Mouse (Mus musculus) left cerebral cortex, postnatal 4 days (tissue): Measurements from ENCODE around the gene Zfp61. TPM values are rescaled to one million over a fixed set of nuclear protein-coding genes. Genes with fewer than 3 reads are reported as not detected.
A peak's percentile ranks its signal among the peaks of the same experiment; 100 is the strongest.
"Not testable (repeated sequence)": the region's sequence is repeated elsewhere in the genome, so short reads cannot be mapped to it uniquely, and the experiment has no call there.

Experiments used
- DNase-seq: peaks from one replicate; pipeline ENCODE4 v3.0.0-alpha.2; 2022
- intact Hi-C: fragments of 180-260 bp; cut with DNase I; formaldehyde crosslinking; loops from one replicate; pipeline ENCODE4 v1.15.1; 2025
- total RNA-seq, 2 experiments: library from RNA; stranded (reverse); gene quantifications; 2 replicates each; pipeline ENCODE4 v1.2.3; 2021

Zfp61 gene
- total RNA-seq, 2 experiments from 2014 or later, result 26.4 to 28.8 TPM

DNA sequence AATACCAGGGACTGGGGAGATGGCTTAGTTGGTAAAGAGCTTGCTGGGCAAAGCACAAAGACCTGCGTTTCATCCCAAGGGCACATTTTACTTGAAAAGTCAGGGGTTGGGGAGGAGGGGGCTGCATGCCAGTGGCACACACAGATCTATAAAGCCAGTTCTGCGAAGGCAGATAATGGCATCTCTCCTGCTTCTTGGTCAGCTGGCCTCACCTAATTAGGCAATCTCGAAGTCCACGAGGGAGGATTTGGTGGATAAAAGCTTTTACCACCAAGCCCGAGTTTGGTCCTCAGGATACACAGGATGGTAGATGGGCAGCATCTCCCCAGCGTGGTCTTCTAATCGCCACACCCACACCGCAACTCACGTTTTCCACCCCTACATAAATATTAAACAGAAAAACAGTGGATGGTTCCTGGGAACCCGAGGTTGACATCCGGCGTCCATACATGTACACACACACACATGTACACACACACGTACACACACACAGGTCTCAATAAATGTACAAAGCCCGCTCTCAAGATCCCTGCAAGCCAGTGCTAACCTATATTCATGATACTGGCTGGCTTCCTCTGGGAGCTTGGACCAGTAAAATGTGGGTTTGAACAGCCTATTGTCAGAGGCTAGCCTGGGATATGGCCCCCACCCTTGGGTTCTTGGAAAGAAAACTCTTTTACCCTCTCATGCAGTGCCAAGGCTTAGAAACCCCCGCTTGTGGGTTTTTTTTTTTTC is 3.5 kb downstream of the Zfp61 start:
- intact Hi-C loops, result no loop called here
- no peak for DNase-seq

- intact Hi-C loops, result no loop called here
Observed at GRCm38 (mm10) chr7:24296386-24296785, 4.6 kb downstream of the Zfp61 start.

GRCm38 (mm10) chr7:24295376-24295775 is 5.7 kb downstream of the Zfp61 start:
- DNase-seq, result no peak
- intact Hi-C loops, result no loop called here

More at GRCm38 (mm10) chr7:24296386-24296785, 4.6 kb downstream of the Zfp61 start:
- DNase-seq, result no peak

GRCm38 (mm10) chr7:24294763-24295162 is 6.3 kb downstream of the Zfp61 start:
- intact Hi-C loops, result no loop called here
- DNase-seq, result no peak

DNA sequence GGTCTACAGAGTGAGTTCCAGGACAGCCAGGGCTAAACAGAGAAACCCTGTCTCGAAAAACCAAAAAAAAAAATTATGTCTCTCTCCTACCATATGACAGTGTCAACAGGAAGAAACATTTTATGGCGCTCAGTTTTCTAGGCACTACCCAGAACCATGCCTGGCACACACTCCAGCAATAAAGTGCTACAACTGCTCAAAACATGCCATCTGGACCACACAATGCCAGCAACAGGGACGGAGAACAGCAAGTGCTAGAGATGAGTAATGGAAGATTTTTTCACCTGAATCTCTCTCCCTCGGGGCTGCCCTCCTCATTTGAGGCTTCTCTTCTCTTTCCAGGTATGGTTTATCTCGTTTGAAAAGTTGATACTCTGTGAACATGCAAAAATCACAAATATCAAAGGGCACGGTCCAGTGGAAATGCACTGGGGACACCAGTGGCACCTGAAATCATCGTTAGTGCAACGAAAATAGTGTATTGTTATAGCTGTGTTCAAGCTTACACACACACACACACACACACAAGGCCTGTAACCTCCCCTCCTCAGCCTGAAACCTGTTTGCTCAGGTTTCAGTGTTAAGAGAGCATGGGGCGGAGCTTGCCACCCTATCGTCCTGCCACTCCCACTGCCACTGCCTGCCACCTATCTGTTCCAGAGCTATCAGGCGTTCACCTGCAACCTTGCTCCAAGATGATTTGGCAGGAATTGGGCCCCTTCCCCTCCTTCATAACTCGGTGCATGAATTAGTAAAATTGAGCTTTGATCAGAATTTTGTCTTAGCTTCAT is 7.8 kb downstream of the Zfp61 start:
- intact Hi-C loops, result no loop called here
- no peak for DNase-seq

DNA sequence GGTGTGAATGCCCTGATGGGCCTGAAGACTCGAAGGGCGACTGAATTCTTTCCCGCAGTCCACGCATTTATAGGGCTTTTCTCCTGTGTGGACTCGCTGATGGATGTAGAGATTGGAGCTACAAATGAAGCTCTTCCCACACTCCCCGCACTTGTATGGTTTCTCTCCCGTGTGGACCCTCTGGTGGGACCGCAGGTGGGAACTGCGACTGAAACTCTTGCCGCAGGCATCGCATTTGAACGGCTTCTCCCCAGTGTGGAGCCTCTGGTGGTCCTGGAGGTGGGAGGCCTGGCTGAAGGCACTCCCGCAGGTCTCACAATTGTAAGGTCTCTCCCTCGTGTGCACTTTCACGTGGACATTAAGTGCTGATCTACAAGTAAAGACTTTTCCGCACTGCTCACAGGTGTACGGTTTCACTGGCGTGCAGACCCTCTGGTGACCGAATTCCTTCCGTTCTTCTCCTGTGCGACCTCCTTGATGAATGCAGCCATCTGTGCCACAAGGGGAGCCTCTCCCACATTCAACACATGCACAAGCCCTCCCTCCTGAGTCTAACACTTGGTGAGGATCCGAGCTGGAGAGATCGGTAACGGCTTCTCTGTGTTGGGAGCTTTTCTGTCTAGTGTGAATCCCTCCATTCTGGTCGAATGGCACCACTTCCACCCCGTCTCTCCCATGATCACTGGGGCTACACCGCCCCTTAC is 9.5 kb downstream of the Zfp61 start:
- intact Hi-C loops, result no loop called here
- no peak for DNase-seq

DNA sequence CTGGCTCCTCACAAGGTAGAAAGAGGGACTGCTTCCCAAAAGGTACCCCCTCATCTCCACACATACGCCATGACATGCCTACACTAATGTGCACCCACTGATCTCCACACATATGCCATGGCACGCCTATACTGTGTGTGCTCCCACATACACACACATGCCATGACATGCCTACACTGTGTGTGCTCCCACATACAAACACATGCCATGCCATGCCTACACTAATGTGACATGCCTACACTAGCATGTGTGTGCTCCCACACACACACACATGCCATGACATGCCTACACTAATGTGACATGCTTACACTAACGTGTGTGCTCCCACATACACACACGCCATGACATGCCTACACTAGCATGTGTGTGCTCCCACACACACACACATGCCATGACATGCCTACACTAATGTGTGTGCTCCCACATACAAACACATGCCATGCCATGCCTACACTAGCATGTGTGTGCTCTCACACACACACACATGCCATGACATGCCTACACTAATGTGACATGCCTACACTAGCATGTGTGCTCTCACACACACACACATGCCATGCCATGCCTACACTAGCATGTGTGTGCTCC is 10.8 kb downstream of the Zfp61 start:
- no peak for DNase-seq
- intact Hi-C loops, result no loop called here

DNA sequence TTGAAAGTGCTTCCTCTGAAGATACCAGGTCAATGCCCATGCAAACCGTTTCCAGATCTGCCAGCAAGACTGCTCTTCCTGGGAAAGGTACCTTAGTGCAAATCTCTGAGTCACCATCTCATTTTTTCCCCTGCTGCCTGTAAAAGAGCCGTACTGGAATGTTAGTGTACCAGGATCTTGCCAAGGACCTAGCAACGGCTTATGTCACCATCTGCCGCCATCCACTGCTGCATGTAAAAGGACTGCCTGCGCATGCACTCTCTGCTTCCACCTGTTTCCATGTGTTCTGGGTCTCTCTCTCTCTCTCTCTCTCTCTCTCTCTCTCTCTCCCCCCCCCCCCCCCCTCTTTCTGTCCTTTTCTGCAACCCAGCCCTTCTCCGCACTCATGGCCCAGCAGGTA is 12.5 kb downstream of the Zfp61 start:
- DNase-seq, result no peak
- intact Hi-C loops, result loop anchor here (10.0 kb wide), 1 partner anchor 324 kb away; no protein-coding TSS in a partner anchor

DNA sequence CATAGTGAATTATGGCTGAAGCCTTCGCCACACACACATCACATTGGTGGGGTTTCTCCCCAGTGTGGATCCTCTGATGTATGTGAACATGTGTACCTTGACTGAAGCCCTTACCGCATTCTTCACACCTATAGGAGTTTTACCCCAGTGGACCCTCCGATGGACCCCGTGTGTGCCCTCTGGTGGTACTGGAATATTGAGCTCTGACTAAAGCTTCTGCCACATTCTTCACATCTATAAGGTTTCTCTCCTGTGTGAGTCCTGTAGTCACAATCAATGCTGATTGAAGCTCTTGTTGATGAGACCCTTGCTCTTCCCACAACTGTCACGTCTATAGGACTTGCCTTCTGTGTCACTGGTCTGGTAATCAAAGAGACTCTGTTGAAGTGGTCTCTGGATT is 13.4 kb downstream of the Zfp61 start:
- DNase-seq, result no peak
- intact Hi-C loops, result loop anchor here (10.0 kb wide), 1 partner anchor 323 kb away; no protein-coding TSS in a partner anchor

DNA sequence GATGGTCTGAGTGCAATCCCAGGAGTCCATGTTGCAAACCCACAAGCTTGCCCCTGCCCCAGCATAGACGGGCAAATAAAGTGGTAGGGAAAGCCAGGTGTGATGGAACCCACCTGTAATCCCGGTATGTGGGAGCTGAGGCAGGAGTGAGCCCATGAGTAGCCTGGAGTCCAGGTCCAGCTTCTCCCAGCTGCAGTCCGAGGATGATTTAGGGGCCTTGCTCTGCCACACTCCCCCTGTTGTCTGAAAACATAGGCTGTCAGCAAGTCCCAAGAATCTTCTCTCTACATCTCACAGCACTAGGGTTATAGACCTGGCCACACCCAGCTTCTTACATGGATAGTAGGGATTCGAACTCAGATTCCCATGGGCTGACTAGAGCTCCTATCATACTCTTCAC is 14.1 kb downstream of the Zfp61 start:
- intact Hi-C loops, result loop anchor here (10.0 kb wide), 1 partner anchor 322 kb away; no protein-coding TSS in a partner anchor
- no peak for DNase-seq

DNA sequence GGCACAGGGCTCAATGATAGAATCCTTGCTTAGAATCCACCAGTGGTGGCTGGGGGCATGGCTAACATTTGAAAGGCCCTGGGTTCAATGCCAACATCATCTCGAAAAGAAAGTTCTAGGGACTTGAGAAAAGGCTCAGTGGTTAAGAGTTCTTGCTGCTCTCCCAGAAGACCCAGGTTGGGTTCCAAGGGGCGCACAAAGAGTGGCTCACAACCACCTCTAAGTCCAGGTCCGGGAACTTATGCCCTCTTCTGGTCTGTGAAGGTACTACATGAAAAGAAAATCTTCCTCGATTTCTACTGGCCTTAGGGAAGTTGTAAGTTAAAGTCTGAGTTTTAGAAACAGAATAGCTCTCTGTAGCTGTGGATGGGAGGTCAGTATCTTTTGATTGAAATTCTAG is 14.9 kb downstream of the Zfp61 start:
- DNase-seq, result no peak
- intact Hi-C loops, result loop anchor here (10.0 kb wide), 1 partner anchor 321 kb away; no protein-coding TSS in a partner anchor

DNA sequence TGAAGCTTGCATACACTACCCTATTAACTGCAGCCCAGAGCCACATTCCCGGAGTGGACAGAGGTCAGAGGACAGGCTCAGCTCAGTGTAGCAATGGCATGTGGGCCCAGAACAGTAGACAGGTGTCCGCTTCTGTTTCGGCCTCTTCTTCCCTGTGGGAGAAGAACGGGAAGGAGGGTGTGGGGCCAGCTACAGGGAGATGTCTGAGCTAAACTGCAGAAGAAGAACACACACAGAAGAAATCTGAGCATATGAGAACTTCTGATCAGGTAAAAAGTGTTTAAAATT is 20.2 kb downstream of the Zfp61 start:
- intact Hi-C loops, result loop anchor here (10.0 kb wide), 1 partner anchor 316 kb away; no protein-coding TSS in a partner anchor
- no peak for DNase-seq

DNA sequence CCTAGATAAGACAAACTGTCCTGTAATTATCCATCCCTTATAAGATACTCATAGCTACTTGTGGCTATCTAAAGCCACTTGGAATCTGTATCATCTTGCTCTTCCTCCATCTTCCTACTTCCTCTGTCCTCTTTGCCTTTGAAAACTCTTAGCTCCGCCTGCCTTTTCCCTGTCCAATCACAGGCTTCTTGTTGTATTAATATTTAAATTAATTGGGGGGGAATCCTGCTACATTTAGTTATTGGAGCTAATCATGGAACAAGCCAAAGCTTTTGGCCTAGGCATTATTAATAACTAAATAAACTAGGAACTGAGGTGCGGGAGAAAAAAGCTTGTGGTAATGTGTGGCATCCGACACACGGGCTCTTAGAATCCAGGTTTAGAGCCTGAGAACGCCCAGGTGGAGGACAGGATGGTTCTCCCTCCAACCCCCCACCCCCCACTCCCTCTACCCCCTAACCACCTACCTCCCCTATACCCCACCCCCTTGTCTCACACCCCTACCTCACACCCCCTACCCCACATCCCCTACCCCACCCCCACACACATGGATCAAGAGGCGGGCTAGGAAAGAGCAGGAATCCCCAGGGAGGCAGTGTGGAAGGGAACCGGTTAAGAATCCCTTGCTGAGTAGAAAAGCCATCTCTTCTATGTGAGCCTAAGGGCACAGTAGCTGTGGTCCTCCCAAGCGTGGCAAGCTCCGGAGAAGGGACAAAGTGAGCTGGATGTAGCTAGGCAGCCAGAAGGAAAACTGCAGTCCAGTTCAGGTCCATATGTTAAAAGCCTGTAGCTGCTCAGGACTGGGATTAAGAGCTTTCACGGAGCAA is 20.8 kb downstream of the Zfp61 start:
- no peak for DNase-seq
- intact Hi-C loops, result loop anchor here (10.0 kb wide), 1 partner anchor 315 kb away; no protein-coding TSS in a partner anchor

DNA sequence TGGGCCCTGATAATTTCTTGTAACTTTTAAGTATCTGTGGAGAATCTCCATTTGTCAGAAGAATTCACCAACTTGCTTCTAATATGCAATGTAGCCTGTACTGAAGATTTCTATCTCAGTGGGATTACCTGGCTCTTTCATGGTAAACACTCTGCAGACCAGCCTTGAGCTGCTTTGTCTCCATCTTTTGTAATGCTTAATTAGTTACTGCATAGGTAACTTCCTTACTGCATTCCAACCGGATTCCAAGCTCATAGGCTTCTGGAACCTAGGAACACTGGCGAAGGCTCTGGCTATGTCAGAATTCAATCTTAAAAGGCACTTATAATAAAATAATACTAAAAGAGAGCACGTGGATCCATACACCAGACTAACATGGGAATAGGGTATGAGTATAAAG is 22.3 kb downstream of the Zfp61 start:
- DNase-seq, intact Hi-C loops: not testable (repeated sequence)

DNA sequence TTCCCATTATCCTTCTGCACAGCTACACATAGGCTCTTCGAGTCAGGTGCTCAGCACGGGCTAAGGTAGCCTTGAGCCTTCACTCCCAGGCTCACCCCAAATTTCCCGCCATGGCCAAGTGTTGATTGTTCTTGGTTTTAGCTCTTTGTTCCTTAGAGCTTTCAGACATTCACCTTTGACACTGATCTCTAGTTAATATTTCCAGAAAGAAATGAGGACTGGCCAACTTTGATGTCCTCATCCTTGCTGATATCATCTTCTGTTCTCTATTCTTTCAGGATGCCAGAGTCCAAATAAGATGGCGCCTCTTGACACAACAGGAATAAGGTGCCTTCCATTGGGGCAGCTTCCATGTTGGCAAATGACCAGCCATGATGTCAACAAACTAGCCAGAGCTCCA is 26.6 kb downstream of the Zfp61 start:
- DNase-seq, result no peak
- intact Hi-C loops, result no loop called here

DNA sequence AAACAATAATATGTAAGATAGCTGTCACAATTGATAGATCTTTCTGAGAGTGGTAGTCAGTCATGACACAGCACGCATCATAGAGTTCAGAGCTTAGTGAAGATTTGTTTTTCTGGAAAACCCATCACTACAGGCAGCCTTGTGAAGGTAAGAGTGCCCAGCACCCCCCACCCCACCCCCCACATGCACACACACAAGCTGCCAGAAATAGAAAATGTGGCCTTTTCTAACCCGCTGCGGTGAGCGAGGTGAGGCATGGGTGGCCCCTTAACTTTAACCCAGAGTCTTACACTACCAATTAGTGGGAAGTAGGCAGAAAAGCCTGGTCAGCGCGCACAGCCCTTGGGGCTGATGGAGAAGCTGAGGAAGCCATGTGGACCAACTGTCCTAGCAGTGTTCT is 29.8 kb downstream of the Zfp61 start:
- intact Hi-C loops, result no loop called here
- no peak for DNase-seq

GRCm38 (mm10) chr7:24270288-24270672 is 30.8 kb downstream of the Zfp61 start, which contains the start of gene Zfp93:
Gene Zfp93 (plus strand): TSS chr7:24270420.
- DNase-seq, result peak; percentile 80
- intact Hi-C loops, result no loop called here

DNA sequence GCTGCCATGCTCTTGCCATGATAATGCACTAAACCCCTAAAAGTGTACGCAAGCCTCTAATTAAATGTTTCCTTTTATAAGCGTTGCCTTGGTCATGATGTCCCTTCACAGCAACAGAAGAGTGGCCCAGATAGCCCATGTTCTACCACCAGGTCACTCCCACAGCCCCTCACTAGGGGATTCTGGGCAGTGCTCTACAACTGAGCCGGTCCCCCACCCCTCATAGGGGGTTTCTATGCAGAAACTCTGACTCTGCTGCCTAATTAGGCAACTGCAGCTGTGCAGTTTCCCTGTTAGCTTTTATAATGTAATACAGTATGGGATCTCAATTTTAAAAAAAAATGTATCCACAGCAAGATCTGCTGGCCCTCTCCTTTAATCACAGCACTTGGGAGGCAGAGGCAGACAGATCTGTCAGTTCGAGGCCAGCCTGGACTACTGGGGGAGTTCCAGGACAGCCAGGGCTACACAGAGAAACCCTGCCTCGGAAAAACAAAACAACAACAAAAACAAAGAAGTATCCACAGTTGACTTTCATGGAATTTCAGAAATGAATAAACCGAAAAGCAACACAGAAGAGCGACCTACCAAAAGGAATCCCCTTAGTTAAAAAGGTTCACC is 31.3 kb downstream of the Zfp61 start:
- intact Hi-C loops, result no loop called here
- no peak for DNase-seq

GRCm38 (mm10) chr7:24269256-24269655 is 31.8 kb downstream of the Zfp61 start:
- DNase-seq, result no peak
- intact Hi-C loops, result no loop called here
